Mouse (Mus musculus) myocyte (in vitro differentiated cells): ENCODE measurements around the gene Btf3l4.

Experiments used
- CEBPB ChIP-seq: IDR thresholded peaks from 2 replicates; pipeline ENCODE4 v1.6.1; 2011; ENCODE audit warnings: mild to moderate bottlenecking, moderate library complexity; ENCODE audit not compliant: poor library complexity, insufficient read depth, severe bottlenecking
- E2F4 ChIP-seq: IDR thresholded peaks from one replicate; pipeline ENCODE4 v1.6.1; 2011; ENCODE audit warnings: mild to moderate bottlenecking, control low read depth, moderate library complexity; ENCODE audit not compliant: insufficient read depth
- MAX ChIP-seq: IDR thresholded peaks from one replicate; pipeline ENCODE4 v1.6.1; 2011; ENCODE audit warnings: low read depth, mild to moderate bottlenecking, control low read depth
- MYOD1 ChIP-seq, 3 experiments: IDR thresholded peaks; one replicate each; pipeline ENCODE4 v1.6.1; 2011; ENCODE audit warnings: control low read depth in 2 of 3, low read depth in 2 of 3, mild to moderate bottlenecking in 2 of 3, moderate library complexity in 1 of 3; ENCODE audit not compliant: insufficient read length in 2 of 3, control insufficient read depth in 1 of 3
- MYOG ChIP-seq, 3 experiments: IDR thresholded peaks; one replicate each; pipeline ENCODE4 v1.6.1; 2011; ENCODE audit warnings: control low read depth in 2 of 3, low read depth in 2 of 3, mild to moderate bottlenecking in 2 of 3; ENCODE audit not compliant: insufficient read length in 2 of 3, control insufficient read depth in 1 of 3, insufficient read depth in 1 of 3
- POLR2A ChIP-seq: IDR thresholded peaks from one replicate; pipeline ENCODE4 v1.6.1; 2011; ENCODE audit warnings: low read depth, mild to moderate bottlenecking, control low read depth, moderate library complexity; ENCODE audit not compliant: insufficient read length
- POLR2AphosphoS2 ChIP-seq: IDR thresholded peaks from one replicate; pipeline ENCODE4 v1.6.1; 2011; ENCODE audit warnings: low read depth, control low read depth; ENCODE audit not compliant: insufficient read length
- REST ChIP-seq: IDR thresholded peaks from one replicate; pipeline ENCODE4 v1.6.1; 2011; ENCODE audit warnings: mild to moderate bottlenecking, control low read depth, moderate library complexity; ENCODE audit not compliant: insufficient read depth, insufficient read length
- SRF ChIP-seq: IDR thresholded peaks from one replicate; pipeline ENCODE4 v1.6.1; 2011; ENCODE audit warnings: low read depth; ENCODE audit not compliant: control insufficient read depth, insufficient read length
- TCF12 ChIP-seq: IDR thresholded peaks from one replicate; pipeline ENCODE4 v1.6.1; 2011; ENCODE audit warnings: mild to moderate bottlenecking, control low read depth; ENCODE audit not compliant: poor library complexity, insufficient read depth, severe bottlenecking
- TCF3 ChIP-seq: IDR thresholded peaks from one replicate; pipeline ENCODE4 v1.6.1; 2011; ENCODE audit warnings: low read depth, control low read depth; ENCODE audit not compliant: insufficient read length
- USF1 ChIP-seq: IDR thresholded peaks from one replicate; pipeline ENCODE4 v1.6.1; 2011; ENCODE audit warnings: low read depth, mild to moderate bottlenecking, control low read depth, moderate library complexity

GRCm38 (mm10) chr4:108768527-108768926, 64.9 kb downstream of the Btf3l4 start:
- TF ChIP-seq POLR2A (no peak), E2F4 (no peak), MAX (no peak), TCF12 (no peak), REST (no peak), USF1 (no peak), MYOG (IDR thresholded peaks at IDR 0.05; ENCODE audit: control insufficient read depth in 1 of 3, insufficient read depth in 1 of 3, insufficient read length in 2 of 3, low read depth in 2 of 3) (no peak), TCF3 (no peak), CEBPB (no peak), POLR2AphosphoS2 (no peak), MYOD1 (IDR thresholded peaks at IDR 0.05; ENCODE audit: control insufficient read depth in 1 of 3, insufficient read length in 2 of 3, low read depth in 2 of 3) (no peak), SRF (no peak)
